Mouse (Mus musculus) erythroblast, embryonic 14.5 days (primary cell): Measurements from ENCODE around the gene Nmnat3.

Source experiments
- GATA1 ChIP-seq: IDR thresholded peaks from 2 replicates; pipeline ENCODE4 v1.6.1; 2012; ENCODE audit warnings: low read length, inconsistent platforms, mixed read lengths
- TAL1 ChIP-seq: IDR thresholded peaks from 3 replicates; pipeline ENCODE4 v1.6.1; 2012; ENCODE audit warnings: low read length, inconsistent platforms, mixed read lengths

DNA sequence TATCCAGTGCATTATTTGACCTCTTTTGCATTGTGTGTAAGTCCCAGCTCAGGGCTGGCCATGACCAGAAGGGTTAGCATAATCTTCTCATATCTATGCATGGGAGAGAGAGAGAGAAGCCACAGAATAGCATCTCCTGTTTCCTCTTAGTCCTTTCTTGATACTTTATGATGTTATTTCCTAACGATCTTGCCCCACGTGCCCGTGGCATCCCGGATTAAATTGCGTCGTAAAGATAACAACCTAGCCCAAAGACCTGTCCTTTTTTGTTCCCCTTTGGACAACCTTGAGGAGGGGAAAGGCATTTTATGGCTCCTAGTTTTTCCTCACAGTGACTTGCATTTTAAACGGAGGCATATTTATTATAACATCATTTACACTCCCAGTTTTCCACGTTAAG, 78.8 kb downstream of the Nmnat3 start:
- no peak for TF ChIP-seq GATA1
- no peak for TF ChIP-seq TAL1
